Mouse (Mus musculus) neural tube, embryonic 14.5 days (tissue): Measurements from ENCODE around the gene Tyw3. TPM values are rescaled to one million over a fixed set of nuclear protein-coding genes. Genes with fewer than 3 reads are reported as not detected.

ENCODE experiments used
- ATAC-seq: fragments of 200-750 bp; cut with Nextera tagmentation; 2 replicates; pipeline ENCODE4 v1.8.0; 2017; ENCODE audit warnings: low read depth, mild to moderate bottlenecking, moderate TSS enrichment, moderate library complexity
- H3K27ac ChIP-seq: fragments of 300-500 bp; sonication (generic); 2 replicates; pipeline ENCODE4 v1.5.1; 2014; ENCODE audit warnings: low read depth, mild to moderate bottlenecking, control low read depth, low read length, moderate library complexity, mixed read lengths
- H3K27me3 ChIP-seq: fragments of 300-500 bp; sonication (generic); 2 replicates; pipeline ENCODE4 v1.6.1; 2014; ENCODE audit warnings: low read length; ENCODE audit not compliant: control insufficient read depth, insufficient read depth
- H3K36me3 ChIP-seq: fragments of 300-500 bp; sonication (generic); 2 replicates; pipeline ENCODE4 v1.6.1; 2014; ENCODE audit warnings: low read length, mixed read lengths; ENCODE audit not compliant: control insufficient read depth, insufficient read depth
- H3K4me1 ChIP-seq: fragments of 300-500 bp; sonication (generic); 2 replicates; pipeline ENCODE4 v1.6.1; 2014; ENCODE audit warnings: low read length; ENCODE audit not compliant: control insufficient read depth, insufficient read depth
- H3K4me2 ChIP-seq: fragments of 300-500 bp; sonication (generic); 2 replicates; pipeline ENCODE4 v1.6.1; 2014; ENCODE audit warnings: mild to moderate bottlenecking, low read depth, low read length, control low read depth
- H3K4me3 ChIP-seq: fragments of 300-500 bp; sonication (generic); 2 replicates; pipeline ENCODE4 v1.5.1; 2014; ENCODE audit warnings: low read depth, low read length, control low read depth, mixed read lengths
- H3K9ac ChIP-seq: fragments of 300-500 bp; sonication (generic); replicated peaks from 2 replicates; pipeline ENCODE4 v1.6.1; 2014; ENCODE audit warnings: low read depth, mild to moderate bottlenecking, control low read depth, low read length, mixed read lengths
- H3K9me3 ChIP-seq: fragments of 300-500 bp; sonication (generic); 2 replicates; pipeline ENCODE4 v1.6.1; 2016; ENCODE audit warnings: low read length; ENCODE audit not compliant: control insufficient read depth
- WGBS: fragments of 180-500 bp; shearing (Covaris S2); extraction: QIAGEN DNeasy Blood & Tissue Kit; methylation state at CpG from one replicate; pipeline ENCODE4 v1.1.7; 2014; 5-methylcytosine and 5-hydroxymethylcytosine counted together
- polyA plus RNA-seq: library from polyadenylated mRNA; unstranded; fragments of >200 nt; fragmentation: Nextera tagmentation; extraction: Ambion mirVana; gene quantifications from 2 replicates; pipeline ENCODE4 v1.2.1, GENCODE M21; 2014

Gene Tyw3
- polyA plus RNA-seq, 1 experiment from 2014 or later: 13.8 TPM

DNA sequence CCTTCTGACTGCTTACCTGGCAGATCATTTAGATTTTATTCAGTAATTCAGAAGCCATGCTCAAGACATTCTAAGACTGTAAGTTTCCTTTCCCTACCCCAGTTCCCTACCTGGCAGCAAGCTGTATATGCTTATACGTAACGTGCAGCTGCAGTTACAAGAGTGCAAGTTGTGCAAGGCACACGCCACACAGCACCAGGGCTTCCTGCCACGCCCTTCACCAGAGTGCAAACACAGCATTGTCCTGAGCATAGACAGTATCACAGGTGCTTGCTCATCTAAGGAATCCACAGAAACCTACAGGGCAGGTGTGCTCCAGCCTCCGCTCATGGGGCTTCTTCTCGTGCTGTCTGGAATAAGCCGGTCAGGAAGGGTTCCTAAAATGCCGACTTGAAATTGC is 19.0 kb downstream of the Tyw3 start:
- H3K9ac ChIP-seq: no peak overlapping the region
- H3K36me3 ChIP-seq: peaks cover 11% of the 10 kb centered on the region; the same call in 1 of the 2 replicates
- H3K4me2 ChIP-seq: no peak overlapping the region
- WGBS: 97% methylated on average over 8 of the region's 8 CpGs
- no peak overlapping the region for H3K4me3 ChIP-seq
- no peaks in the 10 kb centered on the region for H3K27me3 ChIP-seq
- no peak; the same call in 1 of the 2 replicates for ATAC-seq
- no peaks in the 10 kb centered on the region for H3K9me3 ChIP-seq
- H3K27ac ChIP-seq: no peak overlapping the region
- H3K4me1 ChIP-seq: no peaks in the 10 kb centered on the region

DNA sequence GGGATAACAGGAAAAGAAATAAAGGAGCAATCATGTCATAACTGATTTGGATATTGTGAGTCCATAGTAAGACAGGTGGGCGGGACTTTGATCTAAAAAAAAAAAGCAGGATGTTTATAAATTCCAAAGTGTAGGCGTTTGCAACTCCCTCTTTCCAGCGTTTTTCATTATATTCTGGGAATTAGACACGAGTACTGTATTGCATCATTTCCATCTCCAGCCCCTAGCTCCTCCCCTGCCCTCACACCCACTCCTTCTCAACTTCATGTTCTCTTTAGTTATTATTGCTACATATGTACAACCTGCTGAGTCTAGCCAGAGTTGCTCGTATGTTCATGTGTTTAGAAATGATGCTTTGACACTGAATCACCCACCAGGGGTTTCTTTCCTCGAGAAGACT is 23.2 kb downstream of the Tyw3 start:
- Histone ChIP-seq H3K9me3 (no peaks in the 10 kb centered on the region), H3K9ac (no peak overlapping the region), H3K36me3 (0 out of 2 replicates have a peak, but pooled peaks cover under 1% of the 10 kb centered on the region), H3K27ac (no peak overlapping the region), H3K4me3 (no peak overlapping the region), H3K4me1 (no peaks in the 10 kb centered on the region), H3K4me2 (no peak overlapping the region), H3K27me3 (no peaks in the 10 kb centered on the region)
- no peak for ATAC-seq
- WGBS: 66% methylated on average over 6 of the region's 6 CpGs

DNA sequence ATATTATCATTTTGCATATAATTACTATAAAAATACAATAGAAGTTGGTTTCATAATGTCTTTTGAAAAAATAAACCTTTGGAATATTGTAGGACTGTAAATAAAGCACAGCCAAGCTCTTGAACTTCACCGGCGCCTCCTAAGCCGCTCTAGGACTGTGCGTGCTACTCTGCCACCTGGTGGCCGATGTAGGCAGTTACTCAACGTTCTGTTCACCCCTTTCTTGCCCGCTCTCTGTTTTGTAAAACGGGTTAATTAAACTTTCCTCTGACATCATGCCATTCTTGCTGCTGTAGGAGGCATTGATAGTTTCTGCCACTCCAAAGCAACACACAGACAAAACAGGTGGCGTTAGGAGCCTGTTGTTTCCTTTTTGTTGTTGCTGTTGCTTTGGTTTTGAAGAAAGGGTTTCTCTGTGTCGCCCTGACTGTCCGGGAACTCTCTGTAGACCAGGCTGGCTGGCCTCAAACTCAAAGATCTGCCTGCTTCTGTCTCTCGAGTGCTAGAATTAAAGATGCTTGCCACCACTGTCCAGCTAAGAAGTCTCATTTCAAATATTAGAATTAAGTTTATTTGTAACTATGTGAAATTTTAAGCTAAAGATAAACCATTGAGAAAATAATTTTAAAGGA is 24.4 kb downstream of the Tyw3 start:
- no peak overlapping the region for H3K27ac ChIP-seq
- H3K9me3 ChIP-seq: no peaks in the 10 kb centered on the region
- no peak overlapping the region for H3K4me3 ChIP-seq
- WGBS: 12% methylated on average over 12 of the region's 12 CpGs
- H3K9ac ChIP-seq: no peak overlapping the region
- peak; percentile 89 for ATAC-seq
- no peaks in the 10 kb centered on the region for H3K36me3 ChIP-seq
- no peaks in the 10 kb centered on the region for H3K4me1 ChIP-seq
- H3K27me3 ChIP-seq: no peaks in the 10 kb centered on the region
- H3K4me2 ChIP-seq: peak overlapping the region; percentile 23; the same call in 1 of the 2 replicates

DNA sequence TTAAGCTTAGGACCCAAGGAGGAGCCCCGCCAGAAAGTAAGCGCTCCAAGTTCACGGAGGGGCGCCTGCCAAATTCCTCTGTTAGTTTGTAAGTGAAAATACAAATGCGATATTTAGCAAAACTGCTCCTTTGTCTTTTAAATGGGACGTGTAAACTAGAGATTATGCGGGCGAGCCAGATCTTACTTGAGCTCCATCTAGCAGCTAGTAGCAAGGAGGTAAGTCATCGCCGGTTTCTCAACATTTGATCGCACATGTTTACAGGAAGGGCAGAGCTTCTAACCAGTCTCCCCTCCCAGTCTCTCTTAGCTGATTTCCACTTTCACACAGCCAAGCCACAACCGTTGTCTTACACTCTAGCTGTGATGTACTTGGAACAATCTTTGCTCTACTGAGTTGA is 26.1 kb downstream of the Tyw3 start:
- Histone ChIP-seq H3K9ac (no peak overlapping the region), H3K4me1 (no peaks in the 10 kb centered on the region), H3K4me3 (no peak overlapping the region), H3K9me3 (no peaks in the 10 kb centered on the region), H3K27me3 (no peaks in the 10 kb centered on the region), H3K4me2 (peak overlapping the region; percentile 31), H3K36me3 (no peaks in the 10 kb centered on the region), H3K27ac (no peak overlapping the region)
- 9% methylated on average over 12 of the region's 12 CpGs for WGBS
- no peak for ATAC-seq

DNA sequence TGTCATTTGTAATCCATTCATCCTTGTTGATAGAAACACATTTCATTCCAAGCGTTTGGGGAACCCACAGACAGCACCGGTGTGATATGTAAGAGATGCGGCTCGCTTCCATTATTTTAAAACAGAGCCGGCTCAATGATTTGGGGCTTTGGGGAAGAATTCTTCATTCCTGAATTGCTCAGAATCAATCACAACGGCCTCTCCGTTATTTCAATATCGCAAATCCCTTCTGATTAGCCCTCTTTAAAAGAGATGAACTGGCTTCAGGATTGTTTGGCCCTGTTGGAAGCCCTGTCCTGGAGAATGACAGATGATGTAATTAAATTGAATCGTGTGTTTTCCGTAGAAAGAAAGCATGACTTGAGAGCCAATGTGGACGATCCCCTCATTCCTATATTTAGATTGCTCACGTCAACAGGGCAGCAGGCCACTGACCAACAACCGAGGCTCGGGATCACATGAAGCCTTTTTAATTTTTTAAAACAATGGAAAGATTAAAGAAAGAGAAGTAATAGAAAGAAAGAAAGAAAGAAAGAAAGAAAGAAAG is 26.8 kb downstream of the Tyw3 start:
- Histone ChIP-seq H3K27ac (no peak overlapping the region), H3K4me3 (no peak overlapping the region), H3K9me3 (no peaks in the 10 kb centered on the region), H3K4me2 (peak overlapping the region; percentile 26; the same call in 1 of the 2 replicates), H3K4me1 (no peaks in the 10 kb centered on the region), H3K9ac (no peak overlapping the region), H3K27me3 (no peaks in the 10 kb centered on the region), H3K36me3 (no peaks in the 10 kb centered on the region)
- ATAC-seq: no peak
- 21% methylated on average over 14 of the region's 14 CpGs for WGBS

DNA sequence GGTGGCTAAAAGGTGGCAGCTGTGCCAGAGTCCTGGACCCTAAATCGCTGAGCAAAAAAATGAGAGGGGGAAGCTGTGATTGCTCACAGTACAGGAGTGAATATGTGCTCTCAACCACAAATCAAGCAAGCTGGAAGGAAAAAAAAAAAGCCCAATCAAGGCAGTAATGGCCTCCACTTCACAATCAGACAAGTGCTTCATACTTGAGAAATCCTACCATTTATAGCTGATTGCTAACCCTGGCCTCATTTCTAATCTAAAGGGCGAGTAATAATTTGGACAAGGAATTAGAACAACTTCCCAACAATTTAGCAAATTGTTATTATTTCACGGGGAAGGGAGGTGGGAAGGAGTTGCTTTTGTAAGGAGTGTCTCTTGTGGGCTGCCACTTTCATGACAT is 31.5 kb downstream of the Tyw3 start:
- no peaks in the 10 kb centered on the region for H3K4me1 ChIP-seq
- H3K4me2 ChIP-seq: no peak overlapping the region
- 80% methylated on average over 3 of the region's 3 CpGs for WGBS
- H3K9ac ChIP-seq: no peak overlapping the region
- H3K9me3 ChIP-seq: no peaks in the 10 kb centered on the region
- no peak for ATAC-seq
- H3K36me3 ChIP-seq: no peaks in the 10 kb centered on the region
- H3K27ac ChIP-seq: no peak overlapping the region
- H3K27me3 ChIP-seq: no peaks in the 10 kb centered on the region
- H3K4me3 ChIP-seq: no peak overlapping the region

DNA sequence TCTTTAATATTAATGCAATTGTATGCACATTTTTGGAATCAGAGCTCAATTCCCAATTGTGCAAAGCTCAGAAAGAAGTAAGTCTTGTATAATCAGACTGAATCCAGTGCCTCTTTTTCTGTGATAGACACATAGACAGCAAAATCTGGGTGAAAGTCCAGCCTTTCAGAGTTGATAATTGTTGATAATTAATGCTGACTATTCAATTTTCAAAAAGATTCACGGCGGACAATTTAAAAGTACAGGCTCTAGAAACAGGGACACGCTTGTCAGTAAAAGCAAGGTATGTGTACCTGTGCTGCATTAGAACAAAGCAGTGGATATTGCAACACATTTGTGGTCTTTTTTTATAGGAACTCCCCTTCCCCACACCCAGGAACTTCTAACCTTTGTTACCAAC is 34.7 kb downstream of the Tyw3 start:
- ATAC-seq: no peak
- Histone ChIP-seq H3K9me3 (no peaks in the 10 kb centered on the region), H3K27me3 (no peaks in the 10 kb centered on the region), H3K4me2 (no peak overlapping the region), H3K27ac (no peak overlapping the region), H3K4me1 (no peaks in the 10 kb centered on the region), H3K4me3 (no peak overlapping the region), H3K36me3 (no peaks in the 10 kb centered on the region), H3K9ac (no peak overlapping the region)
- WGBS: 94% methylated on average over 3 of the region's 3 CpGs

DNA sequence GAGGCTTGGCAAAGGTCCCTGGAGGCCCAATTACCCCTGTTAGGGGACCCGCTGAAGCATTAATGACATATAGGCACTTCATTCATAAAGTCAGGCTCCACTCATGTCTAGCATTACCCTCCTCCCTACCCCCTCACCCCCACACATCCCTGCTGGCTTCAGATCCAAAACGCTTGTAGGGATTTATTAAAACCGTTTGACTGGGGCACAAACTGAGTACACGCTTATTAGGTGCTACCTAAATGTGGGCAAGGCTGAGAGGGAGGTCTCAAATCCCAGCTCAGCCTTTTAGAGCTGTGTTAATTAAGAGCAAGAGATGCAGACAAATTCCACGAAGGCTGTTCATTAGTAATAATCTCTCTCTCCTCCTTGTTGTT is 45.9 kb downstream of the Tyw3 start:
- H3K4me3 ChIP-seq: no peak overlapping the region
- no peaks in the 10 kb centered on the region for H3K27me3 ChIP-seq
- no peak overlapping the region for H3K27ac ChIP-seq
- 0 out of 2 replicates have a peak, but pooled peaks have one; percentile 25 for ATAC-seq
- H3K4me1 ChIP-seq: peaks cover 3% of the 10 kb centered on the region; the same call in 1 of the 2 replicates
- H3K9ac ChIP-seq: no peak overlapping the region
- no peaks in the 10 kb centered on the region for H3K9me3 ChIP-seq
- WGBS: 41% methylated on average over 5 of the region's 5 CpGs
- H3K4me2 ChIP-seq: no peak overlapping the region
- no peaks in the 10 kb centered on the region for H3K36me3 ChIP-seq

DNA sequence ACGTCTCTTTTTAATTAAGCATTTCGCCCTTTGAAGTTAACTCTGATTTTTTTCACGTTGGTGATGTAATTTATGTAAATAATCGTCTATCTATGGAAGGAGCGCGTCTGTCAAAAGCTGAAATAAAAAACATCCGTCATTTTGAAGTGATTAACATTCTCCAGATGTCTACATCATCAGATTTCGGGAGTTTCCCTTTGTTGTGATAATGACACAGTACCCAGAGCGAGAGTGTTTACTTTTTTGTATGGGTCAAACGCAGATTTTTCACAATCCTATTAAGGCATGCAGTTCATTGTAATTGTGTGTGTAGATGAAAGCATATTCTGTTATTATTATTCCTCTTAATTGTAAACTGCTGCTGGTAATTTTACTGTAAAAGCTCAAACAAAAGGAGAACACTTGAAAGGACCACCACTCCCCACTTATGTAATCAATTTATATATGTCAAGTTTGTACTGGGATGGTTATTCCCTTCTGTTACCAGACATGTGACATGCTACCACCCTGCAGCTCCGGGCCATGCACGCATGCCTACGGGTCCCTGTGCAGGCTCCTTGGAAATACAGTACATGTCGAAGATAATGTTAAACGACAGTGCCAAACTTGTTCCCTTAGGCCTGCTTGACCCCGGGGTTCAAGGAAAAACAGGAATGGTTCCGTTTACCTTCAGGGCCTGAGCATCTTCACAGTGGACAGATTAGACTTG is 46.4 kb downstream of the Tyw3 start:
- Histone ChIP-seq H3K4me3 (no peak overlapping the region), H3K4me1 (peaks cover 3% of the 10 kb centered on the region; the same call in 1 of the 2 replicates), H3K9ac (no peak overlapping the region), H3K27ac (no peak overlapping the region), H3K36me3 (no peaks in the 10 kb centered on the region), H3K4me2 (no peak overlapping the region), H3K9me3 (no peaks in the 10 kb centered on the region), H3K27me3 (no peaks in the 10 kb centered on the region)
- 0 out of 2 replicates have a peak, but pooled peaks have one; percentile 41 for ATAC-seq
- WGBS: 56% methylated on average over 17 of the region's 17 CpGs
